ENCODE assay signal across 15 mouse cellular contexts in the genomic region with DNA sequence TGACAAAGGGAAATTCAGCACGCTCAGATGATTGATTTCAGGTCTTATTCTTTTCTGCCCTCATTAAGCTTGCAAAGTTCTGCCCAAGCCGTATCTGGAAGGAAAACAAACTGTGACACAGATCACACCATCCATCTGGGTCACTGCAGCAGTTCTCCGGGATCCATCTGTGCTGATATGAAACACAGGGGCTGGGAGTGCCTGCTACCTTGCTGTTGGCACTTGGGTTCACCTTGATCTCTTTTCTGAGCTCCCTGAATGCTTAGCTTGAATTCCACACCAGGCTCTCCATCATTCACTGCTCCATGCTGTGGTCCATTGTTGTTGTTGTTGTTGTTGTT. TPM values are rescaled to one million over a fixed set of nuclear protein-coding genes. Genes with fewer than 3 reads are reported as not detected.
"Had no signal": no experiment of that assay in that cellular context is flagged by ENCODE, and none has a peak within 500 bp of the region (broad histone marks: within the 10 kb centered on the region; RNA-seq: fewer than 3 reads in every experiment).

No protein-coding gene starts in this region.

- H3K27me3 ChIP-seq: limb, embryonic 13.5 days; midbrain, embryonic 12.5 days; neural tube, embryonic 15.5 days had no signal

- H3K4me1 ChIP-seq: limb, embryonic 13.5 days; neural tube, embryonic 15.5 days had no signal

- H3K9ac ChIP-seq: limb, embryonic 13.5 days; liver, embryonic 14.5 days; midbrain, embryonic 12.5 days; neural tube, embryonic 15.5 days had no signal

- H3K27ac ChIP-seq: layer of hippocampus, adult 2 months; limb, embryonic 13.5 days; liver, embryonic 14.5 days; midbrain, embryonic 12.5 days; neural tube, embryonic 15.5 days had no signal

- H3K9me3 ChIP-seq: limb, embryonic 13.5 days; midbrain, embryonic 12.5 days; neural tube, embryonic 15.5 days had no signal

- H3K4me2 ChIP-seq: limb, embryonic 13.5 days; midbrain, embryonic 12.5 days; neural tube, embryonic 15.5 days had no signal

- H3K4me3 ChIP-seq: layer of hippocampus, adult 2 months; limb, embryonic 13.5 days; midbrain, embryonic 12.5 days; myocyte; neural tube, embryonic 15.5 days had no signal

- H3K36me3 ChIP-seq: limb, embryonic 13.5 days; midbrain, embryonic 12.5 days; neural tube, embryonic 15.5 days had no signal

- DNase-seq: kidney, postnatal 10 days; kidney, postnatal 4 days; lung, adult 18-20 months; right cerebral cortex, adult 18-20 months; right cerebral cortex, postnatal 25 days; thymus, postnatal 4 days had no signal

RNA-seq across cellular contexts. Expression of a gene that starts 20.4 kb away (rescaled TPM):
- polyA plus RNA-seq: liver, adult 2 months; small intestine, adult 2 months; thymus, postnatal 0 days had no signal
